Comparison of ENCODE assay signal across 7 mouse cellular contexts in genomic region chr5:30647815-30648560, GRCm38 (mm10). TPM values are rescaled to one million over a fixed set of nuclear protein-coding genes. Genes with fewer than 3 reads are reported as not detected.
DNase-seq lines count a peak whose midpoint lies in the region; ATAC-seq lines count a peak whose summit lies in the region.

Gene Slc35f6 (plus strand): TSS chr5:30647933.

- peak; percentile 86 for ATAC-seq in embryonic facial prominence, embryonic 12.5 days (ENCODE audit: insufficient number of reproducible peaks, insufficient read depth, low FRiP score, low TSS enrichment)
- peak; percentile 94 for ATAC-seq in limb, embryonic 13.5 days (ENCODE audit: low FRiP score, low read depth)
- peak; percentile 97 for ATAC-seq in midbrain, embryonic 16.5 days

- DNase-seq in adrenal gland, postnatal 25 days, result peak; percentile 96
- peak; percentile 96 to 97 for DNase-seq in heart, adult 18-20 months
- peak; percentile 91 to 95 for DNase-seq in kidney, adult 8-10 months
- DNase-seq in spleen, postnatal 10 days (ENCODE audit: low spot score in 2 of 2), result peak; percentile 89 to 95

- peak within 1 kb of the TSS; percentile 79 for H3K4me3 ChIP-seq in embryonic facial prominence, embryonic 12.5 days
- H3K4me3 ChIP-seq in limb, embryonic 13.5 days, result peak within 1 kb of the TSS; percentile 86
- peak within 1 kb of the TSS; percentile 72 for H3K4me3 ChIP-seq in midbrain, embryonic 16.5 days (ENCODE audit: low read depth, low read length)

- H3K9ac ChIP-seq in embryonic facial prominence, embryonic 12.5 days, result peak within 1 kb of the TSS; percentile 67
- H3K9ac ChIP-seq in limb, embryonic 13.5 days, result peak within 1 kb of the TSS; percentile 84
- H3K9ac ChIP-seq in midbrain, embryonic 16.5 days (ENCODE audit: low read depth, low read length), result peak within 1 kb of the TSS; percentile 69

- WGBS in embryonic facial prominence, embryonic 12.5 days, result 2% methylated on average over 38 of the region's 38 CpGs
- WGBS in limb, embryonic 13.5 days, result under 1% methylated on average over 38 of the region's 38 CpGs
- under 1% methylated on average over 38 of the region's 38 CpGs for WGBS in midbrain, embryonic 16.5 days

- peak within 1 kb of the TSS; percentile 57; the same call in 1 of the 2 replicates for H3K27ac ChIP-seq in embryonic facial prominence, embryonic 12.5 days
- H3K27ac ChIP-seq in limb, embryonic 13.5 days, result no peak within 1 kb of the TSS
- peak within 1 kb of the TSS; percentile 76 for H3K27ac ChIP-seq in midbrain, embryonic 16.5 days (ENCODE audit: low read length)

- H3K9me3 ChIP-seq in embryonic facial prominence, embryonic 12.5 days, result no peaks in the 10 kb centered on the region
- H3K9me3 ChIP-seq in limb, embryonic 13.5 days, result no peaks in the 10 kb centered on the region
- H3K9me3 ChIP-seq in midbrain, embryonic 16.5 days (replicated peaks; ENCODE audit: control insufficient read depth, low read length, poor library complexity, severe bottlenecking), result no peaks in the 10 kb centered on the region

- peaks cover 16% of the 10 kb centered on the region for H3K4me1 ChIP-seq in embryonic facial prominence, embryonic 12.5 days
- peaks cover 18% of the 10 kb centered on the region for H3K4me1 ChIP-seq in limb, embryonic 13.5 days
- peaks cover 16% of the 10 kb centered on the region for H3K4me1 ChIP-seq in midbrain, embryonic 16.5 days (ENCODE audit: control insufficient read depth, insufficient read depth, low read length)

- H3K27me3 ChIP-seq in embryonic facial prominence, embryonic 12.5 days, result no peaks in the 10 kb centered on the region
- H3K27me3 ChIP-seq in limb, embryonic 13.5 days, result no peaks in the 10 kb centered on the region
- no peaks in the 10 kb centered on the region for H3K27me3 ChIP-seq in midbrain, embryonic 16.5 days (ENCODE audit: control insufficient read depth, insufficient read depth, low read depth, low read length)

- peaks cover 7% of the 10 kb centered on the region; the same call in 1 of the 2 replicates for H3K36me3 ChIP-seq in embryonic facial prominence, embryonic 12.5 days
- H3K36me3 ChIP-seq in limb, embryonic 13.5 days, result peaks cover 16% of the 10 kb centered on the region
- H3K36me3 ChIP-seq in midbrain, embryonic 16.5 days (ENCODE audit: control insufficient read depth, insufficient read depth, low read length), result no peaks in the 10 kb centered on the region

- peak within 1 kb of the TSS; percentile 91 for H3K4me2 ChIP-seq in embryonic facial prominence, embryonic 12.5 days (replicated peaks)
- H3K4me2 ChIP-seq in limb, embryonic 13.5 days (replicated peaks), result peak within 1 kb of the TSS; percentile 96
- peak within 1 kb of the TSS; percentile 86 for H3K4me2 ChIP-seq in midbrain, embryonic 16.5 days (ENCODE audit: low read length)

RNA-seq across cellular contexts. Expression of gene Slc35f6, which starts in this region (rescaled TPM):
- 51.4 and 52.6 TPM in 2 replicates for total RNA-seq in adrenal gland, postnatal 25 days (2021)
- polyA plus RNA-seq in embryonic facial prominence, embryonic 12.5 days (2016; fragmentation: Nextera tagmentation; extraction: Ambion mirVana), result 24.4 and 24.7 TPM in 2 replicates
- total RNA-seq in heart, adult 18-20 months (2021), result 10 to 100 TPM; 44.7 to 51.8 TPM
- 27.4 and 27.5 TPM in 2 replicates for polyA plus RNA-seq in limb, embryonic 13.5 days (2015; fragmentation: Nextera tagmentation; extraction: Ambion mirVana)
- polyA plus RNA-seq in midbrain, embryonic 16.5 days (2015; fragmentation: Nextera tagmentation; extraction: Ambion mirVana), result 32.3 and 33.0 TPM in 2 replicates
